Mouse (Mus musculus) lung, adult 2 months (tissue): Measurements from ENCODE around the gene Sec23b. TPM values are rescaled to one million over a fixed set of nuclear protein-coding genes. Genes with fewer than 3 reads are reported as not detected.

ENCODE experiments used
- DNase-seq: peaks from one replicate; pipeline ENCODE4 v3.0.0; 2022
- H3K4me1 ChIP-seq: fragments of 200-500 bp; 2 replicates; pipeline ENCODE4 v1.6.1; 2011; ENCODE audit warnings: low read length; ENCODE audit not compliant: control insufficient read depth, insufficient read depth
- H3K4me3 ChIP-seq: fragments of 200-500 bp; replicated peaks from 2 replicates; pipeline ENCODE3; 2011; ENCODE audit warnings: low read depth, mild to moderate bottlenecking, control low read depth, low read length; ENCODE audit errors: extremely low read depth
- CTCF ChIP-seq: fragments of 200-500 bp; IDR thresholded peaks from 2 replicates; pipeline ENCODE4 v1.5.1; 2011; ENCODE audit warnings: mild to moderate bottlenecking, low read length, control low read depth; ENCODE audit not compliant: insufficient read depth
- POLR2A ChIP-seq: fragments of 200-500 bp; IDR thresholded peaks from 2 replicates; pipeline ENCODE4 v1.6.1; 2011; ENCODE audit warnings: low read depth, mild to moderate bottlenecking, control low read depth, low read length, borderline replicate concordance; ENCODE audit errors: extremely low read depth
- WGBS: fragments of 180-500 bp; shearing (Covaris S2); methylation state at CpG from one replicate; pipeline ENCODE4 v1.1.7; 2018; 5-methylcytosine and 5-hydroxymethylcytosine counted together
- polyA plus RNA-seq: library from polyadenylated mRNA; depleted of rRNA; stranded (reverse); fragments of >200 nt; gene quantifications from 2 replicates; pipeline ENCODE4 v1.2.3, GENCODE M21; 2012; rRNA removed

Sec23b gene
- polyA plus RNA-seq, 1 experiment = 51.0 TPM

DNA sequence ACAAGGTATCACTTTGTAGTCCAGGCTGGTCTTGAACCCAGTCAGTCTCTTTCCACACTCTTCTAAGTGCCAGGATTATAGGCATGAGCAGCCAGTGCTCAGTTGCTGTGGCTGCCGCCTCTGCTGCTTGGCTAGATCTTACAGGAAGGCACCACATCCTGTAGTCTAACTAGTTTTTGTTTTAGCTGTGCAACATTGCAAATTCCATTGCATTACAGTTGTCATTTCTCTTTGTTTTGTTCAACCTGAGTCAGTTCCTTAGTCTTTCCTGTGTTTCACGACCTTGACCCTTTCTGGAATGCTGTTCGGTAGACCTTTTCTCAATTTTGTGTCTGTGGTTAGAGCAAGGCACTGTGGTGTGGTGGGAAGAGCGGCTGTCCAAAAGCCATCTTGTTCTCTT is 81.2 kb downstream of the Sec23b start:
- Histone ChIP-seq H3K4me1 (no peaks in the 10 kb centered on the region), H3K4me3 (no peak overlapping the region)
- DNase-seq = no peak
- 65% methylated on average over 4 of the region's 4 CpGs for WGBS
- TF ChIP-seq CTCF (no peak), POLR2A (no peak)

GRCm38 (mm10) chr2:144637671-144638395 is 81.8 kb downstream of the Sec23b start:
- H3K4me3 ChIP-seq = no peak overlapping the region
- TF ChIP-seq CTCF (no peak), POLR2A (no peak)
- no peaks in the 10 kb centered on the region for H3K4me1 ChIP-seq
- DNase-seq = no peak
- WGBS = 81% methylated on average over 12 of the region's 12 CpGs

DNA sequence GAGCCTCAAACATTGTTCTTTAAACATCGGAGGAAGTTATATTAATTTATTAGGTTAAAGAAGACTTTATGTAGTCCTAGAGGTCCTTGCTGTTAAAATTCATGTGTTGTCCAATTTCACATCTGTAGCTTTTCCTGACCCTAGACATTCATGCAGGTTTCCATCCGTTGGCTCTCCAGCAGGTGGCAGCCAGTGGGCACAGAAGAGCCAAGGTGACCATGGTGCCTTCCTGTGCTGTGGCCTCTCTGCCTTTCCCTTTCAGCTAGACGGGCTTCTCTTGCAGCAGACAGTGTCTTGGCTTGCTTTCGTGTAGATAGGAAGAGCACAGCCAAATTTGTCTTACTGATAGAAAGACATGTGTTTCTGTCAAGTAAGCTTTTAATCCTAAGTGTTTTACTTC is 82.7 kb downstream of the Sec23b start:
- Histone ChIP-seq H3K4me3 (no peak overlapping the region), H3K4me1 (no peaks in the 10 kb centered on the region)
- peak; percentile 23; the same call in 1 of the 2 replicates for TF ChIP-seq CTCF
- no peak for TF ChIP-seq POLR2A
- DNase-seq = no peak
- 47% methylated on average over 4 of the region's 4 CpGs for WGBS

- H3K4me3 ChIP-seq = no peak overlapping the region
- TF ChIP-seq CTCF = no peak
- TF ChIP-seq POLR2A = no peak
- no peaks in the 10 kb centered on the region for H3K4me1 ChIP-seq
- DNase-seq = no peak
- 74% methylated on average over 7 of the region's 7 CpGs for WGBS
Measured at GRCm38 (mm10) chr2:144640101-144640500, 84.1 kb downstream of the Sec23b start.

Other genes with a start within 250 kb of the Sec23b start
- gene Ovol2, start 224.1 kb upstream of the Sec23b start, polyA plus RNA-seq = 6.7 and 7.4 TPM in 2 replicates
- gene Kat14, start 187.2 kb upstream of the Sec23b start, polyA plus RNA-seq = 22.0 and 28.6 TPM in 2 replicates
- not detected in 2 replicates for gene Pet117, start 187.2 kb upstream of the Sec23b start, polyA plus RNA-seq
- 1.3 and 2.1 TPM in 2 replicates for gene Dzank1, start 28.8 kb upstream of the Sec23b start, polyA plus RNA-seq
- gene Polr3f, start 28.5 kb upstream of the Sec23b start, polyA plus RNA-seq = 4.5 and 8.5 TPM in 2 replicates
- gene Rbbp9, start 5.4 kb upstream of the Sec23b start, polyA plus RNA-seq = 11.9 and 15.4 TPM in 2 replicates
- gene Smim26, start 37.8 kb downstream of the Sec23b start, polyA plus RNA-seq = 3.3 and 4.5 TPM in 2 replicates
- 9.9 and 12.4 TPM in 2 replicates for gene Dtd1, start 43.7 kb downstream of the Sec23b start, polyA plus RNA-seq